Mouse (Mus musculus) hindbrain, embryonic 16.5 days (tissue): ENCODE data around the gene Gjc2. TPM values are rescaled to one million over a fixed set of nuclear protein-coding genes. Genes with fewer than 3 reads are reported as not detected.
"Not testable (repeated sequence)": the region's sequence is repeated elsewhere in the genome, so short reads cannot be mapped to it uniquely, and the experiment has no call there.

ENCODE experiments used
- ATAC-seq: fragments of 200-750 bp; cut with Nextera tagmentation; 2 replicates; pipeline ENCODE4 v1.8.0; 2017; ENCODE audit warnings: moderate TSS enrichment, moderate library complexity
- H3K27ac ChIP-seq: fragments of 300-500 bp; sonication (generic); 2 replicates; pipeline ENCODE4 v1.5.1; 2014; ENCODE audit warnings: low read depth, mild to moderate bottlenecking, control low read depth, low read length, moderate library complexity
- H3K27me3 ChIP-seq: fragments of 300-500 bp; sonication (generic); replicated peaks from 2 replicates; pipeline ENCODE4 v1.6.1; 2014; ENCODE audit warnings: low read length; ENCODE audit not compliant: control insufficient read depth, insufficient read depth
- H3K36me3 ChIP-seq: fragments of 300-500 bp; sonication (generic); 2 replicates; pipeline ENCODE4 v1.6.1; 2014; ENCODE audit warnings: mild to moderate bottlenecking, low read length, moderate library complexity, mixed read lengths; ENCODE audit not compliant: control insufficient read depth, insufficient read depth
- H3K4me1 ChIP-seq: fragments of 300-500 bp; sonication (generic); 2 replicates; pipeline ENCODE4 v1.6.1; 2014; ENCODE audit warnings: low read depth, low read length; ENCODE audit not compliant: control insufficient read depth, insufficient read depth
- H3K4me2 ChIP-seq: fragments of 300-500 bp; sonication (generic); 2 replicates; pipeline ENCODE4 v1.6.1; 2014; ENCODE audit warnings: mild to moderate bottlenecking, low read length, control low read depth, moderate library complexity
- H3K4me3 ChIP-seq: fragments of 300-500 bp; sonication (generic); 2 replicates; pipeline ENCODE4 v1.5.1; 2014; ENCODE audit warnings: mild to moderate bottlenecking, low read length, control low read depth, moderate library complexity
- H3K9ac ChIP-seq: fragments of 300-500 bp; sonication (generic); 2 replicates; pipeline ENCODE4 v1.6.1; 2014; ENCODE audit warnings: low read depth, mild to moderate bottlenecking, control low read depth, low read length, moderate library complexity
- H3K9me3 ChIP-seq: fragments of 300-500 bp; sonication (generic); 2 replicates; pipeline ENCODE4 v1.6.1; 2014; ENCODE audit warnings: mild to moderate bottlenecking, low read length, moderate library complexity; ENCODE audit not compliant: control insufficient read depth
- WGBS: fragments of 180-500 bp; shearing (Covaris S2); extraction: QIAGEN DNeasy Blood & Tissue Kit; methylation state at CpG from one replicate; pipeline ENCODE4 v1.1.7; 2014; 5-methylcytosine and 5-hydroxymethylcytosine counted together
- polyA plus RNA-seq: library from polyadenylated mRNA; unstranded; fragments of >200 nt; fragmentation: Nextera tagmentation; extraction: Ambion mirVana; gene quantifications from 2 replicates; pipeline ENCODE4 v1.2.1, GENCODE M21; 2015

The Gjc2 gene
- polyA plus RNA-seq, 1 experiment from 2014 or later, result 0.20 TPM

DNA sequence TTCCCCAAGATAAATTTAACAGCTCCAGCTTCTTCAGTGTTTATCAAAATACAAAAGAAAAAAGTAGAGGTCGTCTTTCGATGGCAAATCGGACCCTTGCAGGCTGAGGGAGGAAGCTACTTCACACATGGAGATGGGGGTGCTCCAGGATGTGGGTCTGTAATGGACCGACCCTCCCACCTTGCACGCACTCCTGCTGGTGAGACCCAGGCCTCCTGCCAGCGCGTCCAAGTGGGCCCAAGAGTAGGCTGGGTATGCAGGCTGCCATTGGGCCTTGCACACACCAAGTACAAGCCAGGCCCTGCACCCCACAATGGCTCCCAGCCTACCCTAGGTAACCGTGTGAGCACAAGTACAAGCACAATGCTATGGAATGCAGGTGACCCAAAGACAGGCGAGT, 28.5 kb upstream of the Gjc2 start:
- H3K9ac ChIP-seq, H3K9me3 ChIP-seq, ATAC-seq, H3K27me3 ChIP-seq, H3K4me3 ChIP-seq, H3K4me2 ChIP-seq, H3K27ac ChIP-seq: not testable (repeated sequence)
- Histone ChIP-seq H3K4me1 (peaks cover 22% of the 10 kb centered on the region), H3K36me3 (peaks cover 15% of the 10 kb centered on the region)
- WGBS, result 86% methylated on average over 8 of the region's 9 CpGs

DNA sequence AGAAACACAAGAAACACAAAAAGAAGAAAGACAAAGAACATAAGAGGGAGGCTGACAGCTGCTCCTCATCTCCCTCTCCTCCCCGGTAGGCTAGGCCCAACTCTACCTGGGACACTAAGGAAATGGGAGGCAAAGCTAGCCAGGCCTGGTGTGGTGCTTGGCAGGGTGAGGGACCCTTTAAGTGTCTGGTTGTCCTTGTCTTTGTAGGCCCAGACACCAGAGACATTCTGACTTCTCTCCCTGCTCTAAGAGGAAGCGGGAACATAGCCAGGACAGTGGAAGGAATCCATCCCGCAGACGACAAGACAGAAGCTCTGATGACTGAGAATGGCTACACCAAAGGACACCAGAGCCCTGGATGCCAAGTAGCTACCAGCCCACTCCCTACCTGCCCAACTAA, 27.0 kb upstream of the Gjc2 start:
- Histone ChIP-seq H3K4me3 (no peak overlapping the region), H3K4me1 (peaks cover 22% of the 10 kb centered on the region), H3K27me3 (no peaks in the 10 kb centered on the region), H3K9me3 (no peaks in the 10 kb centered on the region), H3K36me3 (peaks cover 21% of the 10 kb centered on the region), H3K4me2 (no peak overlapping the region), H3K27ac (no peak overlapping the region), H3K9ac (no peak overlapping the region)
- WGBS, result 75% methylated on average over 4 of the region's 4 CpGs
- no peak for ATAC-seq

DNA sequence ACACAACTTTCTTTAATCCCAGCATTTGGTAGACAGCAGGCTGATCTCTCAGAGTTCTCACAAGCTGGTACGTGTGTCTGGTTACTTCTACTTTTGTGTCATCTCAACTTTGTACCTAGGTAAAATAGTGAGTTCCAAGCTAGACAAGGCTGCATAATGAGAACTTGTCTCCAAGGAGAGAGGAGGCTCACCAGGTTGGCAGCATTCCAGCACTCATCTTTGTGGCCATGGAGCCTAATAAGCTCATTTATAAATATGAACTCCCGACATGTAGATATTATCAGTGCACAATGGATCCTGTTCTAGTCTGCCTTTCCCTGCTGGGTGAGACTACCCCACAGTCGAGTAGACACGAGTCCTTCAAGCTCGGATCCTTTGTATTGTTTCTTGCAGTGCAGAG, 26.6 kb upstream of the Gjc2 start:
- 58% methylated on average over 5 of the region's 5 CpGs for whole genome bisulfite sequencing
- Histone ChIP-seq H3K4me2 (peak overlapping the region; percentile 90), H3K27ac (no peak overlapping the region), H3K4me1 (peaks cover 22% of the 10 kb centered on the region), H3K9me3 (no peaks in the 10 kb centered on the region), H3K9ac (no peak overlapping the region), H3K36me3 (peaks cover 22% of the 10 kb centered on the region), H3K4me3 (peak overlapping the region; percentile 87), H3K27me3 (no peaks in the 10 kb centered on the region)
- no peak for ATAC-seq

DNA sequence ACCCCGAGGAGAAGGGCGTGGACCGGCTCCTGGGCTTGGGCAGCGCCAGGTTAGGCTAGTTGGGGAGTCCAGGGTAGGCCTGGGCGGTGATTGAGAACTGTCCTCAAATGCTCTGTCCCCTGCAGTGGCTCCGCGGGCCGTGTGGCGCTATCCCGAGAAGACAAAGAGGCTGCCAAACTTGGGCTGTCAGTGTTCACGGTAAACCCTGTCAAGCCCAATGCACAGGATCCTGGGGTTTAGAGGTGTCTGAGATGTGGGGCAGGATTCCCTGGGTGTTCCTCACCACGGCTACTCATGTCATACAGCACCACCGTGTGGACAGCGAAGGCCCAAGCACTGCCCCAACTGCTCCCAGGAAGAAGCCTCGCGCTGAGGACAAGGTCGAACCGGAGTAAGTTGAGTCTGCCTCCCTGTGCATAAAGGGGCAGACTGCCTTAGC, 26.0 kb upstream of the Gjc2 start:
- Histone ChIP-seq H3K9ac (peak overlapping the region; percentile 86), H3K27me3 (no peaks in the 10 kb centered on the region), H3K4me2 (peak overlapping the region; percentile 90), H3K9me3 (no peaks in the 10 kb centered on the region), H3K4me3 (peak overlapping the region; percentile 87), H3K36me3 (peaks cover 24% of the 10 kb centered on the region), H3K27ac (peak overlapping the region; percentile 89; the same call in 1 of the 2 replicates), H3K4me1 (peaks cover 22% of the 10 kb centered on the region)
- ATAC-seq, result peak; percentile 49
- 10% methylated on average over 18 of the region's 18 CpGs for WGBS

DNA sequence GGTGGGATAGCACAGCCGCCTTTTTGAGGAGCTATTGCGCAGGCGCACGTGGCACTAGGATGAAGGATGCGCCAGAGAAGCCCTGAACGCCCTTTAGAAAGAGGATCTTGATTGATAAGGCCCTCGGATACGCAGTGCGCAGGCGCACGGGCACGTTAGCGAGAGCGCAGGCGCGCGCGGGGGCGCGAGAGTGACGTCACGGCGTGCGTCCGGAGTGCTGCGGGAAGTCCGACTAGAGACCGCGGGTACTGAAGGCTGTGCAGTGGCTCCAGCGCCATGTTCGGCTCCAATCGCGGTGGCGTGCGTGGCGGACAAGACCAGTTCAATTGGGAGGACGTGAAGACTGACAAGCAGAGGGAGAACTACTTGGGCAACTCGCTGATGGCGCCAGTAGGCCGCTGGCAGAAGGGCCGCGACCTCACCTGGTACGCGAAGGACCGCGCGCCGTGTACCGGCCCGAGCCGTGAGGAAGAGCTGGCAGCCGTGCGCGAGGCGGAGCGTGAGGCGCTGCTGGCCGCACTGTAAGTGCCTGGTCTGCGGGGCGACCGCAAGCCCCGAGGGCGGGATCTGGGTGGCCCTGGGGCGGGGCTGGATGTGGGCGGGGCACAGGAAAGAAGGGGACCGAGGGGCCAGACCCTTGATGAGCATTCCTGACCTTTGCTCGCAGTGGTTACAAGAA, 25.3 kb upstream of the Gjc2 start, which contains the start of gene 2310033P09Rik:
TSS of gene 2310033P09Rik (plus strand) at position 169 of the 679 bp plus-strand sequence.
- Histone ChIP-seq H3K4me1 (peaks cover 22% of the 10 kb centered on the region), H3K9ac (peak within 1 kb of the TSS; percentile 86), H3K27me3 (no peaks in the 10 kb centered on the region), H3K36me3 (peaks cover 24% of the 10 kb centered on the region), H3K4me2 (peak within 1 kb of the TSS; percentile 90), H3K9me3 (no peaks in the 10 kb centered on the region), H3K4me3 (peak within 1 kb of the TSS; percentile 87), H3K27ac (peak within 1 kb of the TSS; percentile 89)
- under 1% methylated on average over 66 of the region's 67 CpGs for WGBS
- ATAC-seq, result peak; percentile 92

DNA sequence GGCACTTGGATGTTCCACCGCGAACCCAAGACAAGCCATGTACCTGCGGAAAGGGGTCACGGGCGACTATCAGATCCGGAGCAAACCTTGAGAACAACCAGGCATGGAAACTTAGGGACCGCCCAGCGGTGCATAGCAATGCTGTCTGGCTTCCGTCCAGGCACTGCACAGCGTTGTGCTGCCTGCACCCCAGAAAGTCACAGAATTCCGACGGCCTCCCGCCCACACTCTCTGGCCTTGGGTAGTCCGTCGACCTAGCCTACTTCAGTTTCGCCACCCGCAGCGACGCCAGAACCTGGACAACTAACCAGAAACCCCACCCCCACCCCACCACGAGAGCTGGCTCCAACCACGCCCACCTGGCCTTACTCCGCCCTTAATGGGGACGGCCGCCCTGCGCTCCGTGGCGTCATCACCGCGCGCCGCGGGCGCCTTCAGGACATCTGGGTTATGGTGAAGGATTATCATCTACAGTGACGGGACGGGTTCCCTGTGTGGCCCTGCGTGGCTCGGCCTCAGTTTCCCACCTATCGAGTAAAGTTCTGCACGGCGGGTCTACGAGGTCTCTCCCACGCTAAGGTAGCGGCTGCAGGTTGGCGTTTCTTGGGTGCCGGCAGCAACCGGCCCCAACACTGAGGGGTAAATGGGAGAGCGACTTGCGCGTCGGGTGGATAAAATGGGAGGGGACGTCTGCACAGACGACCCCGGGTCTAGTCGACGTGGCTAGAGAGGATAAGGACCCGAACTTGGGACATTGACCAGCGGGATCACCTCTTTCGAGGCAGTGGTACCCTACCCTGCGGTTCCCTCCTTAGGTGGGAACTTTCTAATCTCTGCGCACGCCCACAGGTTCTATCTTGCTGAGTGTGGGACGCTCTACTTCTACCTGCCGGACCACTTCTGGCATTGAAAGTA, 19.3 kb upstream of the Gjc2 start, which contains the start of gene Mrpl55:
TSS of gene Mrpl55 (plus strand) at position 406 of the 915 bp plus-strand sequence.
- 1% methylated on average over 63 of the region's 63 CpGs for WGBS
- H3K9me3 ChIP-seq, result no peaks in the 10 kb centered on the region
- H3K27ac ChIP-seq, result peak within 1 kb of the TSS; percentile 17; the same call in 1 of the 2 replicates

DNA sequence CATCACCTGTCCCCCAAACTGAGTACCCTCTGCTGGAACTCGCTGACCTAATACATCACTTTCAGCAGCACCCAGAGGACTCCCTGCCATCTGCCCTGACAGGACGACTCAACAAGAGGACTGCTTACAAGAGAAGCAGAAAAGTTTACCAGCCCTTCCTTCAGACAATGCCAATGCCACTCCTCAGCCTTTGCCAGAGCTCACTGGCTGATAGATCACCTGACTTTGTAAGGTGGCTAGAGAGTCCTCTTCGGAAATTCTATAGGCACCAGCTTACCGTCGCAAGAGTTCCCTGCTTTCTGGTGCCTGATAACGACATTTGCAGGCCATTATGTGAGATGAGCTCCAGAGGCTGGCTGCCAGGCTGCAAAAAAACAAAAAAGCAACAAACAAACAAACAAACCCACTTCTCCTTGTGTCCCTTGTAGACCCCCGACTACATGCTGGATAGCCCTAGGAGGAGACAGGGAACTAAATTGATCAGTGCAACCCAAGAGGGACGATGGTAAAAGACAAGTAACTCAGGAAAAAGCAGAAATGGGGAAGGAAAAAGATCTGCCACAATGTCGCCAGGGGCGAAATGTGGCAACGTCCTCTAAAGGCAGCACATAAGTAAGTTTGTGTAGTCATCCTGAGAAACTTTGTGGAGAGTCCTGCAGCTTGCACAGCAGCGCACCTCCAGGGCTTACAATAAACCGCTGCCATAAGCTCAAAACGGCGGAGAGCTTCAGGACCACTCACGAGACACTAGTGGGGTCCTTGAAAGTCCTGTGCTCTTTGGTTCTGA, 18.4 kb upstream of the Gjc2 start:
- H3K4me3 ChIP-seq, result peak overlapping the region; percentile 91
- peak; percentile 15; the same call in 1 of the 2 replicates for ATAC-seq
- H3K9ac ChIP-seq, result peak overlapping the region; percentile 82
- H3K9me3 ChIP-seq, result no peaks in the 10 kb centered on the region
- H3K27me3 ChIP-seq, result no peaks in the 10 kb centered on the region
- peak overlapping the region; percentile 87 for H3K4me2 ChIP-seq
- peaks cover 9% of the 10 kb centered on the region for H3K36me3 ChIP-seq
- H3K27ac ChIP-seq, result peak overlapping the region; percentile 17; the same call in 1 of the 2 replicates
- H3K4me1 ChIP-seq, result peaks cover 14% of the 10 kb centered on the region
- 33% methylated on average over 16 of the region's 16 CpGs for WGBS

More for the DNA sequence above, 19.3 kb upstream of the Gjc2 start, which contains the start of gene Mrpl55:
- H3K9ac ChIP-seq, result peak within 1 kb of the TSS; percentile 82
- peak within 1 kb of the TSS; percentile 87 for H3K4me2 ChIP-seq
- peak within 1 kb of the TSS; percentile 91 for H3K4me3 ChIP-seq
- H3K4me1 ChIP-seq, result peaks cover 14% of the 10 kb centered on the region
- peak; percentile 93 for ATAC-seq
- H3K27me3 ChIP-seq, result no peaks in the 10 kb centered on the region
- H3K36me3 ChIP-seq, result peaks cover 9% of the 10 kb centered on the region

DNA sequence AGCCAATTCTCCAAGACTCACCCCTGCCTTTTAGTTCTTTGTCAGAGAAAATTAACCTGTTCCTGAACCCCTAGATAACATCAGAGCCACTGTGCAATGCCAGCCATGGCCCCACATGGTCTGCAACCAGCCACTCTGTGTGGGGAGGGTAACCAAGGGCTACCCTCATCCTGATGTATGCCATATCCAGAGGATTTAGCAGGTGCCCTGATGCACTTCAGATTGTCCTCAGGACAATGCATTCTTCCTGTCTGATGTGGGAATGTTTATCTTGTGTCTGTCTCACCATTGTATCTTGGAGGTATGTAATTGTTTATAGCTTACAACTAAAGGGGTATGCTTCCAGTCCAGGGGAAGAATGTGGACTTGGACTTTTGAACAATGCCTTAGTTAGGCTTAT, 13.2 kb upstream of the Gjc2 start:
- H3K9me3 ChIP-seq, result no peaks in the 10 kb centered on the region
- no peak for ATAC-seq

More for the DNA sequence above, 13.2 kb upstream of the Gjc2 start:
- no peak overlapping the region for H3K4me3 ChIP-seq
- H3K27ac ChIP-seq, result no peak overlapping the region
- H3K4me1 ChIP-seq, result peaks cover 4% of the 10 kb centered on the region
- no peak overlapping the region for H3K4me2 ChIP-seq
- H3K9ac ChIP-seq, result no peak overlapping the region
- no peaks in the 10 kb centered on the region for H3K36me3 ChIP-seq
- no peaks in the 10 kb centered on the region for H3K27me3 ChIP-seq
